Mouse (Mus musculus) B cell, adult 67 days (primary cell): ENCODE results near the gene Vmn1r160. TPM values are rescaled to one million over a fixed set of nuclear protein-coding genes. Genes with fewer than 3 reads are reported as not detected.

Experiments used
- total RNA-seq, 2 experiments: library from RNA; stranded (reverse); gene quantifications; 4 replicates each; pipeline ENCODE4 v1.2.4; 2023

The Vmn1r160 gene
- total RNA-seq: not detected

GRCm38 (mm10) chr7:22870924-22871323 is at the start of gene Vmn1r160:
Gene Vmn1r160 (plus strand): TSS chr7:22871224.

GRCm38 (mm10) chr7:22843505-22843904 is 27.5 kb upstream of the Vmn1r160 start, which contains the start of gene Vmn1r159:
Gene Vmn1r159 (minus strand): TSS chr7:22843605.

Other genes with a start within 250 kb of the Vmn1r160 start
- gene Vmn1r155, start 213.2 kb upstream of the Vmn1r160 start, total RNA-seq: not detected
- gene Gm8693, start 178.9 kb upstream of the Vmn1r160 start, total RNA-seq: not detected
- gene Gm4567, start 151.5 kb upstream of the Vmn1r160 start, total RNA-seq: not detected
- gene Vmn1r157, start 109.5 kb upstream of the Vmn1r160 start, total RNA-seq: not detected
- not detected for gene Vmn1r158, start 80.4 kb upstream of the Vmn1r160 start, total RNA-seq
- not detected for gene Vmn1r159, start 27.6 kb upstream of the Vmn1r160 start, total RNA-seq
- not detected for gene Gm4214, start 113.4 kb downstream of the Vmn1r160 start, total RNA-seq
- not detected for gene Gm4216, start 148.7 kb downstream of the Vmn1r160 start, total RNA-seq
- not detected for gene Vmn1r163, start 184.3 kb downstream of the Vmn1r160 start, total RNA-seq
- not detected for gene Gm8720, start 196.2 kb downstream of the Vmn1r160 start, total RNA-seq